8 mouse cellular contexts compared by ENCODE assay signal in genomic region chr4:63480098-63480844, GRCm38 (mm10). TPM values are rescaled to one million over a fixed set of nuclear protein-coding genes. Genes with fewer than 3 reads are reported as not detected.
DNase-seq lines count a peak whose midpoint lies in the region; ATAC-seq and TF ChIP-seq lines count a peak whose summit lies in the region.

No protein-coding gene starts in this region.

- H3K27ac ChIP-seq in MEL (ENCODE audit: control insufficient read depth, low read depth, low read length), result no peak overlapping the region
- H3K27ac ChIP-seq in cortical plate, adult 2 months (ENCODE audit: insufficient read depth, low read length), result no peak overlapping the region
- peak overlapping the region; percentile 69; the same call in 1 of the 2 replicates for H3K27ac ChIP-seq in heart, embryonic 10.5 days
- peak overlapping the region; percentile 85 for H3K27ac ChIP-seq in kidney, embryonic 15.5 days

- peak overlapping the region; percentile 33 for H3K4me2 ChIP-seq in kidney, embryonic 15.5 days

- ATAC-seq in kidney, embryonic 15.5 days (replicated peaks; ENCODE audit: low FRiP score), result peak; percentile 63

- 43% methylated on average over 11 of the region's 11 CpGs for WGBS in heart, embryonic 10.5 days
- WGBS in kidney, embryonic 15.5 days, result 19% methylated on average over 11 of the region's 11 CpGs

- H3K27me3 ChIP-seq in MEL (ENCODE audit: control insufficient read depth in 1 of 2, insufficient read depth in 2 of 2, low read length in 2 of 2), result no peaks in the 10 kb centered on the region
- no peaks in the 10 kb centered on the region for H3K27me3 ChIP-seq in heart, embryonic 10.5 days (ENCODE audit: insufficient read depth, poor library complexity, severe bottlenecking)
- no peaks in the 10 kb centered on the region for H3K27me3 ChIP-seq in kidney, embryonic 15.5 days

- TF ChIP-seq RAD21 in MEL (IDR thresholded peaks at IDR 0.05; ENCODE audit: low read depth, low read length), result peak; percentile 32

- H3K4me3 ChIP-seq in MEL (ENCODE audit: control insufficient read depth in 1 of 2, insufficient read depth in 1 of 2, low read depth in 2 of 2, low read length in 2 of 2), result no peak overlapping the region
- no peak overlapping the region for H3K4me3 ChIP-seq in cortical plate, adult 2 months (ENCODE audit: insufficient read depth, low read length)
- no peak overlapping the region for H3K4me3 ChIP-seq in heart, embryonic 10.5 days
- H3K4me3 ChIP-seq in kidney, embryonic 15.5 days (replicated peaks), result no peak overlapping the region

- no peaks in the 10 kb centered on the region for H3K9me3 ChIP-seq in MEL (replicated peaks; ENCODE audit: insufficient read depth, low read length)
- H3K9me3 ChIP-seq in heart, embryonic 10.5 days, result no peaks in the 10 kb centered on the region
- H3K9me3 ChIP-seq in kidney, embryonic 15.5 days (replicated peaks), result no peaks in the 10 kb centered on the region

- TF ChIP-seq EP300 in MEL (IDR thresholded peaks at IDR 0.05; ENCODE audit: low read depth in 1 of 2, low read length in 2 of 2), result no peak

- TF ChIP-seq CTCF in MEL (IDR thresholded peaks at IDR 0.05 in 2 of 3, conservative IDR thresholded peaks at IDR 0.05 in 1 of 3; ENCODE audit: control insufficient read depth in 1 of 3, insufficient read depth in 1 of 3, low read depth in 2 of 3, low read length in 3 of 3, poor library complexity in 1 of 3, severe bottlenecking in 1 of 3), result peak; percentile 47 to 57 (median 57); a peak in 5 of 6 replicates
- TF ChIP-seq CTCF in cortical plate, adult 2 months (IDR thresholded peaks at IDR 0.05; ENCODE audit: extremely low read depth, insufficient read depth, low read length), result peak; percentile 75

- no peaks in the 10 kb centered on the region for H3K4me1 ChIP-seq in MEL (ENCODE audit: control insufficient read depth in 1 of 2, insufficient read depth in 2 of 2, low read length in 2 of 2)
- no peaks in the 10 kb centered on the region for H3K4me1 ChIP-seq in cortical plate, adult 2 months (ENCODE audit: control insufficient read depth, insufficient read depth, low read length)
- peaks cover 38% of the 10 kb centered on the region for H3K4me1 ChIP-seq in heart, embryonic 10.5 days
- H3K4me1 ChIP-seq in kidney, embryonic 15.5 days, result peaks cover 37% of the 10 kb centered on the region

- DNase-seq in B cell, adult 2 months, result peak; percentile 73 to 74
- DNase-seq in MEL (ENCODE audit: low read depth, low spot score), result peak; percentile 5
- DNase-seq in heart, embryonic 10.5 days (ENCODE audit: low spot score), result no peak
- DNase-seq in lung, postnatal 10 days, result peak; percentile 51
- DNase-seq in retina, embryonic 14.5 days (ENCODE audit: low spot score), result peak; percentile 77
- DNase-seq in thymus, postnatal 4 days, result peak; percentile 84

- no peak for TF ChIP-seq POLR2A in MEL (IDR thresholded peaks at IDR 0.05; ENCODE audit: control insufficient read depth in 1 of 2, insufficient read depth in 1 of 2, low read depth in 1 of 2, low read length in 2 of 2, poor library complexity in 1 of 2)
- no peak for TF ChIP-seq POLR2A in cortical plate, adult 2 months (IDR thresholded peaks at IDR 0.05; ENCODE audit: extremely low read depth, insufficient read depth, low read length)

- no peak overlapping the region for H3K9ac ChIP-seq in MEL (ENCODE audit: control insufficient read depth, low read depth, low read length, poor library complexity, severe bottlenecking)
- H3K9ac ChIP-seq in kidney, embryonic 15.5 days, result 0 out of 2 replicates have a peak overlapping the region, but pooled peaks have one; percentile 14

- H3K36me3 ChIP-seq in MEL (ENCODE audit: control insufficient read depth in 1 of 2, insufficient read depth in 2 of 2, low read length in 2 of 2), result no peaks in the 10 kb centered on the region
- H3K36me3 ChIP-seq in heart, embryonic 10.5 days, result no peaks in the 10 kb centered on the region
- H3K36me3 ChIP-seq in kidney, embryonic 15.5 days, result no peaks in the 10 kb centered on the region

- H3K79me2 ChIP-seq in MEL (ENCODE audit: control insufficient read depth, insufficient read depth, low read length, poor library complexity), result no peaks in the 10 kb centered on the region

TF ChIP-seq in MEL, 35 proteins besides CTCF, POLR2A, EP300 and RAD21:
- TF ChIP-seq MAZ (IDR thresholded peaks at IDR 0.05; ENCODE audit: low read depth, low read length) (no peak), SMC3 (IDR thresholded peaks at IDR 0.05; ENCODE audit: low read depth, low read length) (peak; percentile 38; the same call in 1 of the 2 replicates)

RNA-seq across cellular contexts. Expression of gene Whrn, which starts 15.5 kb away (rescaled TPM):
- not detected in 2 replicates for total RNA-seq in MEL (2012; rRNA removed)
- not detected for polyA plus RNA-seq in MEL (2012; ENCODE audit: insufficient read depth in 1 of 2, insufficient read length in 2 of 2, low read depth in 1 of 2, low replicate concordance in 2 of 2, missing spikeins in 1 of 2)
- polyA plus RNA-seq in cortical plate, adult 2 months (2012; rRNA removed), result 56.2 and 57.5 TPM in 2 replicates
- polyA plus RNA-seq in heart, embryonic 10.5 days (2016; fragmentation: Nextera tagmentation; extraction: Ambion mirVana), result 4.0 and 5.3 TPM in 2 replicates
- 5.1 and 6.1 TPM in 2 replicates for polyA plus RNA-seq in kidney, embryonic 15.5 days (2015; fragmentation: Nextera tagmentation; extraction: Ambion mirVana)

Comparison
In these comparisons a context has a peak if more than half of its experiments do, and no peak if none do; other contexts are left out.
1. H3K27ac ChIP-seq: peak in heart, embryonic 10.5 days (single experiment) and kidney, embryonic 15.5 days (single experiment); none in MEL (single experiment) and cortical plate, adult 2 months (single experiment).